Mouse (Mus musculus) c-Kit-positive CD71-positive TER-119-positive erythroid progenitor cells, embryonic 14.5 days (primary cell): ENCODE measurements around the gene Wap.

Experiments used
- DNase-seq: peaks from one replicate; pipeline ENCODE4 v3.0.0-alpha.2; 2013; ENCODE audit warnings: low spot score

The Wap gene

DNA sequence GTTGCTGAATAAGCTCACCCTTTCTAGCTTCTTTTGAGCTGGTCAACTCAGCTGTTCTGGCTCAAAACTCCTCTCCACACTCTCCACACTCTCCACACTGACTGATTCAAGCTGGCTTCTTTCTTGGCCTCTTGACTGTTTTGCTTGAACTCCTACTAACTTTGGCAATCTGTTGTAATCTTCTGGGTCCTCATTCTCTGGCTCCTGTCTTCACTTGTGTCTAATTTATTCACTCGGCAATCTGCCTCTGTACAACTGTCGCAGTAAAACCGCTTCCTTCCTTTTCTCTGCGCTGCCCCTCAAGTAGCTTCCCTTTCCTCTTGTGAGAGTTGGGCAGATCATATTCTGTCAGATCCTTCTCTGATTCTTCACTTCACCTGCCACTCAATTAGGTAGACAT, 10.7 kb downstream of the Wap start:
- DNase-seq: no peak

DNA sequence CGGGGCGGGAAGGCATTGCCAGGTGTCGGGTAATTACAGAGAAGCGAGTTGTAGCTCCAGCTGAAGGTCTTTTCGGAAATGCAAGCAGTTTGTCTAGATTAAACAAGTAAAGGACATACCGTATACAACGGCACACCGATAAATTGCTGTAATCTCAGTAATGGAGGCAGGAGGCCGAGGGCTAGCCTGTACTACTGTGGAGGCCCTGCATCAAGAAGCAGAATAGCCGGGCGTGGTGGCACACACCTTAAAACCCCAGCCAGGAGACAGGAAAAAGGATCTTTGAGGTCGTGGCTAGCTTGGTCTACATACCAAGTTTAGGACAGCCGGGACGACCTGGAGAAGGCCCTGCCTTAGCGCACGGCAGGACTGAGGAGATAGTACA, 12.1 kb downstream of the Wap start:
- no peak for DNase-seq

DNA sequence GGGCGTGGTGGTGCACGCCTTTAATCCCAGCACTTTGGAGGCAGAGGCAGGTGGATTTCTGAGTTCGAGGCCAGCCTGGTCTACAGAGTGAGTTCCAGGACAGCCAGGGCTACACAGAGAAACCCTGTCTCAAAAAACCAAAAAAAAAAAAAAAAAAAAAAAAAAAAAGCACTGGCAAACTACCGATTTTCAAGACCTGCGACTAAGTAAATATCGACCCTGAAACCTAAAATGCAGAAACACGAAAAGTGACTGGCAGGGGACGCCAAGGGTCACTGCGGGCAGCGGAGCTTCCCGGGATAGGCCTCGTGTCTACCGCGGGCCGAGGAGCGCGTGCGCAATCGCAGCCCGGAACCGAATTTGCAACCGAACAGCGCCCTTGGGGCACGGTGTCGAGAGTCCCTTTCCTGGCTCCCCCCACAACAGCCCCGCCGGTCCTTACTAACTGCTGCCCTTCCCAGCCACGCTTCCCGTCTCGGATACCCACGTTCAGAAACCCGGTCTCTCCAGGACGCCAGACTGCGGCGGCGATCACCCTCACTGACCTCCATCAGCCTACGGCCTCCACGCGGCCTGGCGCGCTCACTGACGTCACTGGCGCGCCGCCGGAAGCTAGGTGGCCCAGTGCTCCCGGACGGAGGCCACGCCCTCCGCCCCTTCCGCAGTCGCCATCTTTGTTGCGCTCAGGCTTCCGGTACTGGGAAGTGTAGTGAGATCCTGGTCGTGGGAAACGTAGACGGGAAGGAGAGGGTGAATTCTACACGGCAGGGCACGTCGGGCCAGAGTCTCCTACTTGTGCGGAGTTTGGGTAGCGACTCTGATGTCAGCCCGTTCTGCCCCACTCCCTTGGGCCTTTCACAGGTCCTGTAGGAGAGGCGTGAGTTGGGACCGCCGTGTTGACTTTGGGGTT, 12.7 kb downstream of the Wap start, which contains the start of gene Tbrg4:
TSS of gene Tbrg4 (minus strand) at position 590 of the 910 bp plus-strand sequence.
- DNase-seq: peak; percentile 94

DNA sequence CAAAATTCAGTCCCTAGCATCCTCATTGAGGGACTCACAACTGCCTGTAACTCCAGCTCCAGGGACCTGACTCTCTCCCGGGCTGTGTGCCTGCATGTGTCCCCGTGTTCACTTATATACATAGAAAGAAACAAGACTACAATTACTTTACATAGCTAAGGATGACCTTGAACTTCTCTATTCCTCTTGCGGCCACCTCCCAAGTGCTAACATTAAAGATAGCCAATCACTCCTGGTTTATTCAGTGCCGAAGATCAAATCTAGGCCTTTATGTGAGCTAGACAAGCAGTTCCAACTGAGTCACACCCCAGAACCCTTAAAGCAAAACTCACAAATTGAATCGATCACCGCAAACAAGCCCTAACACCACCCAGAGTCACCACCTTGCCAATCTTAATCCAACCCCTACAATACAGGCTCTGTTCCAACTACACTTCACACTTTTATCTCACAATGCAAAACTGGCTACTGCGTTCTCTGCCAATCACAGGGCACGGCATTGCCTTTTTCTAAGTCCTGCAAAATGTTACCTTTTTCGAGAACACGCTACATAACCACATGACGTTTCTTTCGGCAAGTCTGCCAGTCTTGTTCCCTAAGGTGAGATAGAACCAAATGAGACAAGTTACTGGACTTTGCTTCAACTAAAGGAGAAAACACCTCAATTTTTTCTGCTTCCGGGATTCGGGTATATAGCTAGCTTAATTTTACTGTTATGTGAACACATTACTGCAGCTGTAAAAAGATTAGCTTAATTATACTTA, 13.6 kb downstream of the Wap start:
- no peak for DNase-seq

DNA sequence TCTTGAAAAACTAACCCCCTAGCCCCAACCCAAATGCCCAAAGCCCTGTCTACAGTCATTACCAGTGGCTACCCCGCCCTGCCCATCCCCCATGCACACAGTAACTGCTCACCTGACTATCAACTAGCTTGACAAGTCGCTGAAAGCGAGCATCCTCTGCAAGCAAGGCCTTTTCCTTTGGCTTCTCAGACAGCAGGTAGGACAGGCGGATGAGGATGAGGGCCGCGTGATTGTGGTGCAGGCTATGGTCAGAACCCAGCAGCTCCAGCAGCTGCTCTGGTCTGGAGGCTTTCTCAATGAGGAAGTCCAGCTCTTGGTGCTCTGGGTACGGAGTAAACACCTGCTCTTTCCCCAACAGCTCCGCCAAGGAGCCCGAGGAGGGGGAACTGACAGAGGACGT, 14.7 kb downstream of the Wap start:
- DNase-seq: no peak

DNA sequence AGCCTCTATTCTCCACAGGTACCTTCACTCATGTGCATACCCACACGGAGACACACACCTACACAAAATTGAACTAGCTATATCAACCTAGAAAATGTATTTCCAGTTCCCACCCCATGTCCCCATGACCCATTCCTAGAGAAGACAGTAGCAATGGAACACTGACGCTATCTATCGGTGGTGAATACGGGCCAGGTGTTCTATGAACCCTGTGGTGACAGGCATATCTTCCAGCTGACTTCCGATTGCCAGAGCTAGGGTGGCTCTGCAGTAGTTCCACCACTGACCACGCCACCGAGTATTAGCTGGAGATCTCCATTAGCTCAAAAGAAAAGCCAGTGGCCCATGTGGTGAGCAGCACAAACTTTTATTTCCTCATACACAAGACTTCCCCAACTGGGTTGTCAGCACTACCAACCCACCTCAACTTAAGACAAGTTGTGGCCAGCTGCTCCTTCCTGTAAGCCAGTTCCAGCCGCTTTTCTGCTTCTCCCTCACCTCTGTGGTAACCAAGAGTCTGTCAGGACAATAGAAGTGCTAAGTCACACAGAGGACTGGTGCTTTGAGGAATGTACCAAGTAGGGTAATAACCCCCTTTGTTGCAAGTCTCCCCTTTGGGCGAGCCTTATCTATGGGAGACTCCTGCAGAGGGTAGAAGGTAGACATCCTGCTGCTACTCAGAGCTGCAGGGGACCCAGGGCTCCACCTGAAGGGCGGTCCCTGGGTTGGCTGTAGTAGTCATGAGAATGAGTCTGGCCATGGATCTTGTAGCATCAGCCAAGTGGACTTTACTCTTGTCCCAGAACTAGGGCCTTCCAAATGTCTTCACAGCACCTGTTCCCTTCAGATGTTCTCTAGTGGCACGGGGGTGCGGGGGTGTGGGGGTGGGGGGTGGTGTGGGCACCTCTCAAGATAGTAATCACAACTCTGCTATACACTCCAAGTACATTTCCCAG, 22.9 kb downstream of the Wap start:
- no peak for DNase-seq

DNA sequence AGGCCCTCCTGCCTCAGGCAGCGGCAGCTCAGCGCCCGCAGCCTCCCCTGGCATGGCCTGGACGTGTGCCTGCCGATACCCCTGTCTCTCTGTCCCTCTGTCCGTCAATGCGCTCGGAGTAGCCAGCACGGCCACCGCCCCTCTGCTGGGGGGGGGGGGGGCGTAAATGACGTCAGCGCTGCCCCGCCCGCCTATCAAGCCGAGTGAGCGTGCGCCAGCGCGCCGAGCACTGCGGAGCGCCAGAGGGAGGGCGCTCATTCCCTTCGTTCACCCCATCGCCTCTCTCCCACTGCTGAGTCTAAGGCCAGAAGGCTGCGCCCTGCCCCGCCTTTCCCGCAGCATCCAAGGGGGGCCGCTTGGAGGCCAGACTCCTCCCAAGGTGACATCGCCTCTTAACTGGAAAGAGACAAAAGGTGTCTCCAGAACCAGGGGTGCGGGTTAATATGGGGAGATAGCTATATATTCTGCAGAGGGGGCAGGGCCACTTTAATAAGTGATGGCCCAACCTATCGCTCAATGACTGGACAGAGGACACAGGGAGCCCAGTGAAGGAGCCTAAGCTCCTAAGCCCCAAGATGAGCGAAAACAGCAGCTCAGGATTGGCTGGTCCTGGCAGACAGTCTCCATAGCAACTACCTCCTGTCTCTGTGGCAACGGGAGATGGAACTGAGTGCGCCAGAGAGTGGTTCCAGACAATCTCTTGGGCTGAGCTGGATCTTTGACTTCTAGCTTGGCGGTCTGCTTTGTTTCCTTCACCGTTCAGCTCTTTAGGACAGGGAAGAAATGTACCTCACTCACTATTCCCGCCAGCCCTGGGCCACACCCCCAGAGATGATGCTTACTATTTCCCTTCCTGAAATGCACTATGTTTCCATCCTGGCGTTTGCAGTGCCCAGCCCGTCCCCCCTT, 32.7 kb downstream of the Wap start, which contains the start of gene Nacad:
TSS of gene Nacad (minus strand) at position 563 of the 909 bp plus-strand sequence.
- DNase-seq: no peak

DNA sequence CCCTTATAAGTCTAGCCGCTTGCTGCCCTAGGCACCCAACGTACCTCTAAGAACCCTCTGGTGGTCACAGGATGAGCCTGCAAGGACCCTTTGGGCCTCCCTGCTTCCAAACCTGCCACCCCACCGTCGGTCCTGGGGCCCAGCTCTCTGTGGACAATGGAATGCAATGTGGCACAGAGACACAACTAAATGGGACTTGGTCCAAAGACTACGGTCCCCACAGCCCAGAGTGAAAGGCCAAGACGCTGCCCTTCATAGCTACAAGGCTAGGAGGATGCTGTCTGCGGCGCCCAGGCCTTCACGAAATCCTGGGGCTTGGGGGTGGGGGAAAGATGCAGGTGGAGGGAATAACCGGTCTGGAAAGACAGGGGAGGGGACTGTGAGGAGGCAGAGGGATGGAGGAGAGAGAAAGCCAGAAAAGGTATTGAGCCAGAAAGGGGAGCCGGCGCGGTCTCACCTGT, 33.4 kb downstream of the Wap start:
- DNase-seq: no peak

DNA sequence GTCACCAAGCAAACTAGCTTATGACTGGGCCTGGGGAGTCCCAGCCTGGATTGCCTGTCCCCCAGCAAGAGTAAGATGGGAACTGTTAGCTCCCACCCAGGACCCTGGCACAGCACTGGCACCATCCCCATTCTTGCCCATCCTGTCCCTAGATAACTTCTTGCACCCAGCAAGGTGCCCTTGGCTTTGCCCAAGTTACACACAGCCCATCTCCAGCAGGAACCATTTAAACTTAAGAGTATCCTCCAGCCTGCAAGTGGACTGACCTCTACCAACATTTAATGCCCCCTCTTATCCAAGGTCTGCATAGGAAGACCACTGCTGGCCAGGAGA, 33.9 kb downstream of the Wap start:
- no peak for DNase-seq

DNA sequence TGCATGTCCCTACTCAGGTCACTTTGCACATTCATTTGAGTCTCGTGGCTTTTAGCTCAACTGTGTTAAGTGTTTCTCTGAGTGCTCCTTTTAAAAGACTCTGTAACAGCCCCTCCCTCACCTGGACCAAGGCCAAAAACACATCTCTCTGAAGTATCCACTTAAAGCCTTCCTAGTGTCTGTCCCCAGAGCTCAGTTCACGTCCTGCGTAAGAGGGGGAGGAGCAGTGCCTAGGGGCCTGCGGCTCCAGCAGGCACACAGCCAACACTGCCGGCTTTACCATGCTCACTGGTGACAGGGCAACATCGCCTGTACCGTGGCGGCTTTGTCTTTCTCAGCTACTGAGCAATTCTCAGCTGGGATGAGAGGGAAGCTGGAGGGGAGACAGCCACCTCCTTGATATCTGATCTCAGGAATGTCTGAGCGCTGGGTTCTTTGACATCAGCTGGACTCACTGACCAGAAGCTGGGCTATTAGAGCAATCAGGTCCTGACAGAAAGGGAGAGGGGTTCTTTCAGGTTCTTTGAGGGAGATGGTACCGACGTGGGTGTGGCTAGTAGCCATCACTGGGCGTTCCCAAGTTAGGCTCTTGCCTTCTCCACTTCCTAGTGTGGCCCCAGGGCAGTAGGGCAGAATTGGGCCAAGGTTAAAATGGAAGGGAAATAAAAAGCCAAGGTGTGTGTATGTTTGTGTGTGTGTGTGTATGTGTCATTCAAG, 34.4 kb downstream of the Wap start:
- no peak for DNase-seq

DNA sequence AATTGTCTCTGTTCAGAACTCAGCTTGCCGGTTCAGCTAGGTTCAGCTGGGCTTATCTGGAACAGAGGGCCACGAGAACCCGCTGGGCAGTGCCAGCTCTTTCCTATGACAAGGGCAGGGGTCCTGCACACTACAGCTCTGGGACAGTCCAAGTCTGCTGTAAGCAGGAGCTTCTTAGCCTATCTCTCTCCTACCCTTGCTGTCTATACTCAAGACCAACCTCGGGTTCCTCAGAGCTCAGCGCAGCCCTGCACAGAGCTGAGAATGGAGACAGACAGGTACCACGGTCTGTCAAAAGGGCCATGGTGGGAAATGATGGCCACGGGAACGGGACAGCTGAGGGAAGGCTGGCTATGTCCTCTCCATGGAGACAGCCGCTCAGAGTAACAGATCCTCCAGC, 35.2 kb downstream of the Wap start:
- no peak for DNase-seq

DNA sequence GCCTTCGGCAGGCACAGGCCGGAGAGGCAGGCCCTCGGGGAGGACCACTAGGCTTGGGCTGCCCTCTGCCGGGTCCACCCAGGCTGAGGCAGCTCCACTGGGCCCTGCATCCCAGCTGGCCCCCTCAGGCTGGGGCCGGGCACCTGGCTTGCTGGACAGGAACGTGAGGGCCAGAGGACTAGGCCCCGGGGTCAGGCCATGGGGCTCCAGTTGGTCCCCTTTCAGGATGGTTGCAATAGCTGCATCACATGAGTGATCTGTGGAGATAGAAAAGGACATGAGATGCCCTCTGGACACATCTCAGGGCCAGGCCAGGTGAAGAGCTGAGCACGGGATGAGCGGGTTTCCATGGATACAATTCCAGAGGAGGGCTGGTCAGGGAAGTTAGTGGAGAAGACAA, 35.8 kb downstream of the Wap start:
- no peak for DNase-seq

DNA sequence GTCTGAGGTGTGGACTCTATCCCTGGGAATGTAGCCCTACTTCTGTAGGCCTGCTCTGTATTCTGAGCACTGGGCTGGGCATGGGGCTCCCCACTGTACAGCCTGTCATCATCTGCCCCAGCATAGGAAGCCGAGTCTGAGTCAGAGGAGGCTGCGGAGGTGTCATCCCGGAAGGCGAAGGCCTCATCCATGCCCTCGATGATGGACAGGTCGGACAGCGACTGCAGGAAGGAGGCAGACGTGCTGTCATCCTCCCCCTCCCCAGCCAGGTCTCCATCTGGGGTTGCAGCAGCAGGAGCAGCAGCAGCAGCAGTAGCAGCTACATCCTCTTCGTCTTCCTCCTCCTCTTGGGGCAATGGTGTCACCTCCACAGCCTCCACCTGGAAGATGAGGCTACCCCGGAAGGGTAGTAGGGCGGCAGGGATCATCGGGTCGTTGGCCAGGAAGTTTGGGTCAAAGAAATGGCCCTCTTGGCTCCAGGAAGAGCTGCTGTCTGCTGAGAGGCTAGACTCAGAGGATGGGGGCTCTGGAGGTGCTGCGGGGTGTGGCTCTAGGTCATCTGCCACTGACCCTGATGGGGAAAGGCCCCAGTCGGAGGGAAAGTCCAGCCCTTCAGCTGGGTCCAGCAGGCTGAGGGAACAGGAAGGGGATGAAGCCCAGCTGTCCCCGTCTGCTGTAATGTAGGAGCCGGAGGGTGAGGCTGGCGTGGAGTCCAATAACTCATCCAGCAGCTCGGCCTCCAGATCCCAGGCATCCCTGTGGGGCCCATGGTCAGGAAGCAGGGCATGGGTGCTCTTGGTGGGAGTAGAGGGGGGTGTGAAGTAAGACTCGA, 36.6 kb downstream of the Wap start:
- no peak for DNase-seq

DNA sequence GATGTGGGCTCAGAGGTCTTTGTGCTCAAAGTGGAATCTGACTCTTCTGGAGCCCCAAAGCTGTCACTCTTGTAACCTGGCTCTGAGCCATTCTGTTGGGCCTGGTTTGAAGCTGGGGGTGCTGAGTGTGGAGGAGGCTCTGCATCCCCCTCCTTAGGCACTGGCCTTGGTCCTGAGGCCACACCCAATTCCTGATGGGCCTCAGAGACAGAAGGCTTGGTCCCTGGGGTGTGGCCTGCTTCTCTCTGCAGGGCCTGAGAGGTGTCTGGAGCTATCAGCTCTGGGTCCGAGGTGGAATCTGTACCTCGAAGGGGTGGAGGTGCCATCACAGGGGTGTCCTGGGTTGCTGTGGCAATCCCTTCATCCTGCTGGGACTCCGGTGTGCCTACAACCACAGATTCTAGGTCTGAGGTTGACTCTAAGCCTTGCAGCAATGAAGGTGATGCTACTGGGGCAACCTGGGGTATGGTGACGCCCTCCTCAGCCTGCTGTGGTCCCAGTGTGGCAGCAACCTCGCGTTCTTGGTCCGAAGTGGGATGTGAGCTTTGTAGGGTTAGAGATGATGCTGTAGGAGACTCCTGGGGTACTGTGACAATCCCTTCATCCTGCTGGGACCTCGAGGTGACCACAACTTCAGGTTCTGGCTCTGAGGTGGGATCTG, 38.0 kb downstream of the Wap start:
- no peak for DNase-seq

DNA sequence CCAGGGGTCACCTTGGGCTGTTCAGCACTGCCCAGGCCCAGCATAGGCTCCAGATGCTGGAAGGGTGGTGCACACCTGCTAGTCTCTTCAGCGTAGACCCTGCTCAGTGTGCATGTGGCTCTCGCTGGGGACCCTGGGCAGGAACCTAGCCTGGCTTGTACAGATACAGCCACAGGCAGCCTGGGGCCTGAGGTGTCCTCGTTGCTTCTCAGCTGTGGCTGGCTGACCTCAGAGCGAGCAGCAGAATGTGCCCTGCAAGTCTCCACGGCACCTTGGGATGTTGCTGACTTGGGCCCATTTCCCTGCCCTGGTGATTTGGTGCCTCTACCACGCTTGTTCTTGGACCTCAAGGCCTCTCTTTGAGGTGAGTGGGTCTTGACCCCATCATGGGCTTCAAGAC, 38.6 kb downstream of the Wap start:
- DNase-seq: no peak

DNA sequence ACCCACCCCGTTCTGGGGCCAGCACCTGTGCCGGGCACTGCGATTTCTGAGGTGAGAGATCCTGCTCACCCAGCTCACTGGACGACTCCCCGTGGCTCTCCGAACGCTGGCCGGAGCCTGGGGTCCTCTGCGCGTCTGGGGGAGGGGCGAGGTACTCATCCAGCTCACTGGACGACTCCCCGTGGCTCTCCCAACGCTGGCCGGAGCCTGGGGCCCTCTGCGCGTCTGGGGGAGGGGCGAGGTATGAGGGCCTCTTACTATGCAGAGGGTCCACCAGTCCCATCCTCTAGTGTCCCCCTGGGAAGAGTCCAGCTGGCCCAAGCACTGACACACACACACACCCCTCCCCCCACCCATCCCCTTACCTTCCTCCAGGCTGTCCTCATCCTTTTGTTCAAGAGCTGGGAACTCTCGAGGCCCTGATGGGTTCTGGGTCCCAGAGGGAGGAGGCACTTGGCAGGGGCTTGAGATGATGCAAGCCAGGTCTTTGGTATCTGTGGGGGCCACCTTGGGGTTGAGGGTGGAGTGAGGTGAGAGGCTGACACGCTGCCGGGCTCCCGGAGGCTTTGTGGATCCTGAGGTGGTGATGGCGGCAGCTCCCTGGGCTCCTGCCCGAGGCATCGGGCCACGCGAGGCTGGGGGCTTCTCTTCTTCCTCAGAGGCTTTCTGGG, 39.3 kb downstream of the Wap start:
- no peak for DNase-seq

DNA sequence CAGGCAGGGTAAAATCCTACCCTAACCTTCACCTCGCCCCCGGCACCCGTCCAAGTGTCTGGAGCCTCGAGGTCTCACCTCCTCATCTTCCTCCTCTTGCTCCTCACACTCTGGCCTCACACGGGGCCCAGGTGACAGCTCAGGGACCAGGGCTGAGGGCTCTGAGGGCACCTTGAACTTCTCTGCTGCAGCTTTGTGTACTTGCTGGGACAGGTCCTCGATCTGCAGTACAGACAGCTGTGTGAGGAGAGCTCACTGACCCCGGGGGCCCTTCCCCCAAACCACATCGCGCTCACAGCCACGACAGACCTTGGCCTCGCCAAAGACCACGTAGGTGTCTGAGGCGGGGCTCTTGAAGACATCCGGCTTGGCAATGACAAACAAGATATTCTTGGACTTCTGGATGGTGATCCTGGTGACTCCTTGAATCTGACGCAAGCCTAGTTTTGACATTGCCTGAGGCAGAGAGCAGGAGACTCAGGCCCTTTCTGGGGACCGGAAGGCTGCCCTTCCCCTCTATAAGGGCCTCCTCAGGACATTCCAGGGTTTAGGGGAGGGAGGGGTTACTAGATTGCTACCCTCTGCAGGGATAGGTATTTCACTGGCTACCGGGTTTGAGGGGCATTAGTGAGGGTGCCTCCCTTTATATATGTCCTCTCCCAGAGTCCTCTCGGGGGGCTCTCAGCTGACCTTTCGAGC, 40.1 kb downstream of the Wap start:
- no peak for DNase-seq

DNA sequence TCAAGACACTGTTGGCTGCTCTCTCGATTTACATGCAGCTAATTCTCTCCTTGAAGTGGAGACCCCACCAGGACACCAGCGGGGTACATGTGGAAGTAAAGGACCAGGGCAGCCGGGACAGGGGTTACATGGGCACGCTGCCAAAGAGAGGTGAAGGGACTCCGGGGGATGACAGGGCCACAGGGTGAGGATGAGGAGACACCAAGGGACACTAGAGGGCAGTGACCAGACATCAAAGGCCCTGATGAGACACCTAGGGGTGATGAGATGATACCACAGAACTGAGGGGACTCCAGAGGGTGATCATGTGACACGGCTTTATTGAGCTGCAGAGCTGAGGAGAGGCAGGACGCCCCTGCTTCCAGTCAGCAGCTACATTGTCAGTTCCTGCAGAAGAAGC, 40.9 kb downstream of the Wap start:
- no peak for DNase-seq
